Mouse (Mus musculus): Measurements from ENCODE around the gene Gm6904.
"Not testable (repeated sequence)": the region's sequence is repeated elsewhere in the genome, so short reads cannot be mapped to it uniquely, and the experiment has no call there.

Gene Gm6904

DNA sequence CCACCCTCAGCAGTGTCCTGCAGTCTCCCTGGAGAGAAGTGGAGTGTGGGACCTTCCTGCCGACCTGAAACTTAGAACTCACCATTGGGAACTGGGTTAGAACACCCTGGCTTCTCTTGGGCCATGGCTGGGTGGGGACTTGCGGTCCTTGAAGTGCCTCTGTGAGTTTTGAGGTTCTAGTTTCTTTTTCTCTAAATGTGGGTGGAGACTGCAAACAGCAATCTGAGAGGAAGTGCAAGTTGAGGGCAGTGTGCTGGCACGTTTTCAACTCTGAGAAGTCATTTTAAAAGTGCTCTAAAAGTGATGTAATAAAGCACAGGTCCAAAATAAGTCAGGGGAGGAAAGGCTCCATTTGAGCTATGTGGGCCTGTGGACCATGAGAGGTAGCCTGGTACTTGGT is at the start of gene Gm6904:
Gm6904 (minus strand) TSS at position 161 of the 400 bp plus-strand sequence.
- DNase-seq (ENCODE audit: low read depth, low spot score): peak; percentile 79

DNA sequence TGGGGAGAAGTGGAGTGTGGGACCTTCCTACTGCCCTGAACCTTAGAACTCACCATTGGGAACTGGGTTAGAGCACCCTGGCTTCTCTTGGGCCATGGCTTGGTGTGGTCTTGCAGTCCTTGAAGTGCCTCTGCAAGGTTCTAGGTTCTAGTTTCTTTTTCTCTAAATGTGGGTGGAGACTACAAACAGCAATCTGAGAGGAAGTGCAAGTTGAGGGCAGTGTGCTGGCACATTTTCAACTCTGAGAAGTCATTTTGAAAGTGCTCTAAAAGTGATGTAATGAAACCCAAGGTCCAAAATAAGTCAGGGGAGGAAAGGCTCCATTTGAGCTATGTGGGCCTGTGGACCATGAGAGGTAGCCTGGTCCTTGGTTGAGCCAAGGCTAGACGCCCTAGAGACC is 37.4 kb upstream of the Gm6904 start, which contains the start of gene Phf11a:
Phf11a (minus strand) TSS at position 132 of the 400 bp plus-strand sequence.
- DNase-seq (ENCODE audit: low read depth, low spot score): peak; percentile 46

GRCm38 (mm10) chr14:59291769-59292168 is 31.8 kb upstream of the Gm6904 start:
- DNase-seq (ENCODE audit: low read depth, low spot score): not testable (repeated sequence)

DNA sequence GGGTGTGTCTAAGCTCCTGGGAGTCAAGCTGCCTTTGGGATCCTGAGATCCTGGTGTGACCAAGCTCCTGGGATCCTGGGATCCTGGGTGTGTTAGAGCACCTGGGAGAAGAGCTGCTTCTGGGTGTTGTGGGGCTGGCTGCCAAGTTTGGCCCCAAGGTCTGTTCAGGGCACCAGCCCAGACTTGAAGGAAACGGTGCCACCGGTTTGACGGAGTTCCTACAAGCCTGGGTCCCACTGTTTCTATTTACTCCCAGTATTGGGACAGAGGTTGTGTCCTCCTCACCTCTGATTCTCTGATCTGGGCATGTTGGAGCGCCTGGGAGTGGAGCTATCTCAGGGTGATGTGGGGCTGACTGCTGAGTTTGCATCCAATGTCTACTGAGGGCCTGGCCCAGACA is 14.9 kb upstream of the Gm6904 start:
- not testable (repeated sequence) for DNase-seq (ENCODE audit: low read depth, low spot score)

DNA sequence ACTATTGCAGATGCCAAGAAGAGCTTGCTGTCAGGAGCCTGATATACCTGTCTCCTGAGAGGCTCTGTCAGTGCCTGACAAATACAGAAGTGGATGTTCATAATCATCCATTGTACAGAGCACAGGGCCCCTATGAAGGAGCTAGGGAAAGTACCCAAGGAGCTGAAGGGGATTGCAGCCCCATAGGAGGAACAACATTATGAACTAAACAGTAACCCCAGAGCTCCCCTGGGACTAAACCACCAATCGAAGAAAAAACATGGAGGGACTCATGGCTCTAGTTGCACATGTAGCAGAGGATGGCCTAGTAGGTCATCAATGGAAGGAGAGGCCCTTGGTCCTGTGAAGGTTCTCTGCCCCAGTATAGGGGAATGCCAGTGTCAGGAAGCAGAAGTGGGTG is 4.2 kb downstream of the Gm6904 start:
- not testable (repeated sequence) for DNase-seq (ENCODE audit: low read depth, low spot score)

DNA sequence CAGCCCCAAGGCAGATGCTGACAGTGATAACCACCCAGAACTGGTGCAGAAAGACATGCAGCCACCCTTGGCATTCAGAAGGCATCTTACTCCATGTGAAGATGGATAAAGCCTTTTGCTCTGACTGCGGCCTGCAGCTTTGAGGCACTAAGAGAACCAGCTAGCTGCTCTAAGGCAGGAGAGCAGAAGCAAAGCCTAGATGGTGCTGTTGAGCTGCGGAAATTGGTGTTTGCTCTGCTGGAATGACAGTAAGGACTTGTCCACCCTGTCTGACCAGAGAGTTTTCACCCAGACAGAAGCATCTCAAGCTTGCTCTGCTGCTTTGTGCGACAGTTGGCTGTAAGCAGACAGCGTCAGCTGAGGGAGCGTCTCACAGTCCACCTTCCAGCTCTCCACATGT is 9.7 kb downstream of the Gm6904 start:
- not testable (repeated sequence) for DNase-seq (ENCODE audit: low read depth, low spot score)

DNA sequence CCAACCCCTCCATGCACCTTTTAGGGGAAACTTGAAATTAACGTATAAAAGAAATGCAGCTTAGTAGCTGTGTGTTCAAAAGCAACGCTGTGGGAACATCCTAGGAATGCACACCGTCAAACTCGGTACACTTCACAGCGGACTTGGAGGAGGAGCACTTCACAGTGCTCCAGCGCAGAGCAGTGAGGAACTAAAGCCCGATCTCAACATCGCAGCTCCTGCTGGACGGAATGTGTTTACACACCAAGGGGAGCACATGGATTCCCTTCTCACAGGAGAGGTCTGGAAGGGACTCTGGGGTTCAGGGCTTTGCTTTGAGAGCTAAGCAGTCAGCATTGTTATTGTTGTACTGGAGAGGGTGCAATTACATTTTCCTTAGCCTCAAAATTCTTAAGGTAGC is 26.4 kb downstream of the Gm6904 start:
- no peak for DNase-seq (ENCODE audit: low read depth, low spot score)

DNA sequence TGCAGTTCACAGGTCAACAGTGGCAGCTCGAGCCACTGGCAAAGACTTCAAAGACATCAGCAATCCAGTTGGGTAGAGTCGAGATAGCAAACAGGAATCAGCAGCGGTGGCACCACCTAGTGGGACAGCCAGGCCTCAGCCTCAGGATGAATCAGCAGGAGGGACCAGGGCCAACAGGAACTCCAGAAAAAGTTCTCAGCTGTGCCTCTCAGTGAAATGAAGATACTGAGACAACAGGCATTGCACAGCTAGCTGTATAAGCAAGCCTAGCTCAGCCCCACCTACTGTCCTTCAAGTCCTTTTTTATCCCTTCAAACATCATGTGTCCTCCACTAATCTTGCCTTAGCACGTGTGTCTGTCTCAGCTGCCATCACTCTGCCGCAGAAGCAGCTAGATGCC is 28.0 kb downstream of the Gm6904 start:
- DNase-seq (ENCODE audit: low read depth, low spot score): peak; percentile 33

- DNase-seq (ENCODE audit: low read depth, low spot score): no peak
Observed at GRCm38 (mm10) chr14:59230331-59230966, 29.6 kb downstream of the Gm6904 start.

DNA sequence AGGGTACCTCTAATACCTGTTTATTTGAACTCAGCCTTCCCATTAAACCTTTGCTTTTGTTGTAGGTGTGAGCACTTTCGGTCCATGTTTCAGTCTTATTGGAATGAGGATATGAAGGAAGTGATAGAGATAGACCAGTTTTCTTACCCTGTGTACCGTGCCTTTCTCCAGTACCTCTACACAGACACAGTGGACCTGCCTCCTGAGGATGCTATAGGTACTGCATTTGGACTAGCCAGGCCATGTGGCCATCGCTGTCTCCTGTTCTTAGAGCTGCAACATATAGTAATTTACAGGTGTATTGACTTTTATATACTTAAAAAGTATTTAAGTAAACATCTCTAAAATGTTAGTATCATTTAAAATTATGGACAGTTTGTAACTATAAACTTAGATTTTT is 30.2 kb downstream of the Gm6904 start:
- DNase-seq (ENCODE audit: low read depth, low spot score): no peak

DNA sequence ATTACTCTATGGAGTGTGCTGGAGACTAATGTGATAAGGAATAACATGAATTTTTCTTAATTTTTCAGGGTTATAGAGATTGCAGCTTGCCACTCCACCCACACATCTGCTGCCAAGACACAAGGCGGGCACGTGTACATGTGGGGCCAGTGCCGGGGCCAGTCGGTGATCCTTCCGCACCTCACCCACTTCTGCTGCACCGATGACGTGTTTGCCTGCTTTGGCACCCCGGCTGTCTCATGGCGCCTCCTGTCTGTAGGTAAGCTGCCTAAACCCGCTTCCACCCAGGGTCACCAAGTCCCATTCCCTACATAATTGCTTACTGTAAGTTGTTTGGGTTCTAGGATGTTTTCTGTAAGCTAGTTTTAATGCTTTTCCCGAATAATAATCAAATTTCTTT is 33.8 kb downstream of the Gm6904 start:
- no peak for DNase-seq (ENCODE audit: low read depth, low spot score)

GRCm38 (mm10) chr14:59219241-59219640 is 40.8 kb downstream of the Gm6904 start:
- no peak for DNase-seq (ENCODE audit: low read depth, low spot score)

- DNase-seq (ENCODE audit: low read depth, low spot score): no peak
Observed at GRCm38 (mm10) chr14:59209816-59210215, 50.2 kb downstream of the Gm6904 start.

DNA sequence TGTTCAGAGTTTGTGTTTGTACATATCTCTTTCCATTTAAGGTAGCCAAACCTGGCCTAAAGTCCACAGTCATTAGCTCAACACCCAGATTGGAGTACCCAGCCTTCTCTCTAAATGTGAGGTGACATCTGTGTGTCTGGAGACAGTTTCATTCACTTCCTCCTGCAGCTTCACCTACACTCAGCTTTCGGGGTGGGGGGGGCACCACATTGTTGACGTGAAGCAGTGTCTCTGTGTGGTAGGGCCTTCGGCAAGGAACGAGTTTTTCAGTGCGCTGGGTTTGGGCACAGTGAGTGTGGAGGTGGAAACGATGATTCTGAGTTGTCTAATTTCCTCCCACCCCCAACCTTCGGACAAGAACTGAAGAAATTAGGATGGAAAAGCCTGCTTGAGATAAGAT is 51.0 kb downstream of the Gm6904 start:
- DNase-seq (ENCODE audit: low read depth, low spot score): peak; percentile 19

DNA sequence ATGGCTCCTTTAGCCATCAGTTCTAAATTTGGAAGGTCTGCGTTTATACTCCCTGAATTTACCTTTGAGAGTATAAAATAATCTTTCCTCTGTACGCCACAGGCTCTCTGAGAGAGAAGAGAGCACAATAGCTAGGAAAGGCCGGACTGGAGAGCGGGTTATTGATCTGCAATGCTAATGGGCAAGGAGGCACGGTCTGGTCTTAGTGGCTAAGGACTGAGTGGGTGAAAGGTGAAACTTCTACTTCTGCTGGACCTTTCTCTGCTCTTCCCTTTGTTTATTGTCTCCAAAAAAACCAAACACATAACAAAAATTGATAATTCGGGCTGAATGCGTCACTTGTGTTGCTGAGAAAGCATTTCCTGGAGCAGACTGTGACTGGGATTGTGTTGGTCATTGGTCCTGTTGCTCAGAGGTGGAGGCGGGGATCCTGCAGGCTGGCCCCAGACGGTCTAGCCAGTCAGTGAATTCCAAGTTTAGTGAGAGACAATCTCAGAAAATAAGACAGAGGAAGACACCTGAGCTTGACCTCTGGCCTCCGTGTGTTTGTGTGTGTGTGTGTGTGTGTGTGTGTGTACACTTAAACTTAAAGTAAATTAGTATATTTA is 53.9 kb downstream of the Gm6904 start:
- no peak for DNase-seq (ENCODE audit: low read depth, low spot score)

DNA sequence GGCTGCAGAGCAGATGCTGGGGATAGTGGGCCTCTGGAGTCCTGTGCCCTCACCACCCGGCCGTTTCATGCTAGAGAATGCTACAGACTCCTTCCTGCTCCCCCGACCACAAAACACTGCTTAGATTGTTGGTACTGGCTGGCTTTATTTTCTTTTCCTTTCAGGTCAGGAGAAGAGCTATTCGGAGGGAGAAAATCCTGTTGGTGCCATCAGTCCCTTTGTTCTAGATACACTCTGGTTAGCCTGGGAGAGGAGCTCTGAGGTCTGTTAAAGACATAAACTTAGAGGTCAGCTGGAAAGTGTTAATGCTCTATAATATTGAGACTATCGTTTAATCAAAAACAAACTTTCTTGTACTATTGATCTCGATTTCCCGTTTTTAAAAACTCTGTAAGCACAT is 54.6 kb downstream of the Gm6904 start:
- DNase-seq (ENCODE audit: low read depth, low spot score): no peak

GRCm38 (mm10) chr14:59201604-59202215 is 58.3 kb downstream of the Gm6904 start:
- DNase-seq (ENCODE audit: low read depth, low spot score): peak; percentile 74

DNA sequence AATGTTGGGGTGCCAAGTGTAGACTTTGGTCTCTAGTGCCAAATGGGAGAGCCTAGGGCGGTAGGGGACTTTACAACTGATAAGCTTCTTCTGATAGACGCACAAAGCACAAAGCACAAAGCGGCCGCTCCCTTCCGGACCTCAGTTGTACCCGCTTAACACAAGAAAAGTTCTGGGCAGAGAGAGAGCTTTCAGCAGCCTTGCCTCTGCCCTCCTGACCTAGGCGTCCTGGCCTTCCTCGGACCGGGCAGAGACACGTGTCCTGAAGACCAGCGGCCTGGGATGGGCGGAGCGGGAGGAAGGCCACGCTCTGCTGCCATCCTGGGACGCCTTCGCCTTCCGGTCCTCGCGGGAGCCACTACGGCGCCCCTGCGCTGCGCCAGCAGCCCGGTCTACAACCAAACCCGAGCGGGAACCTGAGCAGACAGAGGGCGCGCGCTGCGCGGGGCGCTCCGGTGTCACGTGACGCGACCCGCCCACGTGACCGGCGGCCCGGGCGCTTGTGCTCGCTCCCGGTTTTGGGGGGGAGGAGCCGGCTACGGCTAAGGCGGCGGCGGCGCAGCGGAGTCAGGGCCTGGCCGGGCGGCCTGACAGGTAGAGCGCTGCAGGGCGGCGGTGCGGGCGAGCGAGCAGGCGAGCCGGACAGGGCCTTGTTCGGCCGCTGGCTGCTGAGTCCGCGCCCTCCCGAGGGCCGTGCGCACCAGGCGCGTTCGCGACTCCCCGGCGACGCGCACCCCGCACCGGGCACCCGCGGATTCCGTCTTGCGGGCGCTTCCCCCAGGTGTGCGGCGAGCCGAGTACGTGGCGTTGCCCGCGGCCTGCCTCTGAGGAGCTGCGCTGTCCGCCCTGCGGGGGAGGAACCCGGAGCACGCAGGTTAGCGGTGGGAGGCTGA is 59.1 kb downstream of the Gm6904 start, which contains the start of gene Rcbtb1:
Rcbtb1 (plus strand) TSS at position 499 of the 893 bp plus-strand sequence.
- DNase-seq (ENCODE audit: low read depth, low spot score): peak; percentile 96
